Mouse (Mus musculus): ENCODE measurements around the gene Gatm. TPM values are rescaled to one million over a fixed set of nuclear protein-coding genes. Genes with fewer than 3 reads are reported as not detected.

The Gatm gene
- polyA plus RNA-seq, 1 experiment from 2014 or later, result 19.6 TPM

- Histone ChIP-seq H3K27me3 (no peaks in the 10 kb centered on the region), H3K4me2 (no peak overlapping the region), H3K9me3 (no peaks in the 10 kb centered on the region), H3K36me3 (no peaks in the 10 kb centered on the region), H3K4me1 (replicated peaks) (no peaks in the 10 kb centered on the region), H3K9ac (replicated peaks) (no peak overlapping the region), H3K4me3 (replicated peaks) (no peak overlapping the region), H3K27ac (no peak overlapping the region)
- ATAC-seq (ENCODE audit: insufficient number of reproducible peaks, insufficient read depth, low FRiP score, low TSS enrichment, low read depth), result no peak
- WGBS, result 25% methylated on average over 5 of the region's 5 CpGs
Measured at GRCm38 (mm10) chr2:122576295-122576694, 34.8 kb downstream of the Gatm start.

GRCm38 (mm10) chr2:122575470-122575869, 35.6 kb downstream of the Gatm start:
- Histone ChIP-seq H3K4me3 (replicated peaks) (no peak overlapping the region), H3K27ac (no peak overlapping the region), H3K36me3 (no peaks in the 10 kb centered on the region), H3K27me3 (no peaks in the 10 kb centered on the region), H3K4me1 (replicated peaks) (no peaks in the 10 kb centered on the region), H3K9me3 (no peaks in the 10 kb centered on the region), H3K4me2 (no peak overlapping the region), H3K9ac (replicated peaks) (no peak overlapping the region)
- ATAC-seq (ENCODE audit: insufficient number of reproducible peaks, insufficient read depth, low FRiP score, low TSS enrichment, low read depth), result no peak
- WGBS, result 81% methylated on average over 11 of the region's 11 CpGs

- Histone ChIP-seq H3K9me3 (no peaks in the 10 kb centered on the region), H3K9ac (replicated peaks) (no peak overlapping the region), H3K4me3 (replicated peaks) (no peak overlapping the region), H3K27ac (no peak overlapping the region), H3K4me2 (no peak overlapping the region), H3K27me3 (no peaks in the 10 kb centered on the region), H3K36me3 (no peaks in the 10 kb centered on the region), H3K4me1 (replicated peaks) (no peaks in the 10 kb centered on the region)
- no peak for ATAC-seq (ENCODE audit: insufficient number of reproducible peaks, insufficient read depth, low FRiP score, low TSS enrichment, low read depth)
- WGBS, result 79% methylated on average over 1 of the region's 1 CpGs
Measured at GRCm38 (mm10) chr2:122572438-122572837, 38.7 kb downstream of the Gatm start.

- WGBS, result 84% methylated on average over 4 of the region's 4 CpGs
- no peak overlapping the region for H3K27ac ChIP-seq
- H3K36me3 ChIP-seq, result no peaks in the 10 kb centered on the region
- H3K27me3 ChIP-seq, result no peaks in the 10 kb centered on the region
- H3K4me3 ChIP-seq (replicated peaks), result no peak overlapping the region
- no peaks in the 10 kb centered on the region for H3K4me1 ChIP-seq (replicated peaks)
- H3K4me2 ChIP-seq, result no peak overlapping the region
- ATAC-seq (ENCODE audit: insufficient number of reproducible peaks, insufficient read depth, low FRiP score, low TSS enrichment, low read depth), result no peak
- no peak overlapping the region for H3K9ac ChIP-seq (replicated peaks)
- no peaks in the 10 kb centered on the region for H3K9me3 ChIP-seq
Measured at GRCm38 (mm10) chr2:122571326-122571725, 39.8 kb downstream of the Gatm start.

GRCm38 (mm10) chr2:122570430-122570829, 40.7 kb downstream of the Gatm start:
- no peaks in the 10 kb centered on the region for H3K27me3 ChIP-seq
- no peaks in the 10 kb centered on the region for H3K36me3 ChIP-seq
- no peaks in the 10 kb centered on the region for H3K4me1 ChIP-seq (replicated peaks)
- no peak overlapping the region for H3K27ac ChIP-seq
- 74% methylated on average over 4 of the region's 4 CpGs for WGBS
- H3K9ac ChIP-seq (replicated peaks), result no peak overlapping the region
- no peak overlapping the region for H3K4me2 ChIP-seq
- H3K4me3 ChIP-seq (replicated peaks), result no peak overlapping the region
- no peaks in the 10 kb centered on the region for H3K9me3 ChIP-seq
- ATAC-seq (ENCODE audit: insufficient number of reproducible peaks, insufficient read depth, low FRiP score, low TSS enrichment, low read depth), result no peak

GRCm38 (mm10) chr2:122569439-122569838, 41.7 kb downstream of the Gatm start:
- 14% methylated on average over 3 of the region's 3 CpGs for WGBS
- no peak overlapping the region for H3K4me2 ChIP-seq
- no peak; the same call in 1 of the 2 replicates for ATAC-seq (ENCODE audit: insufficient number of reproducible peaks, insufficient read depth, low FRiP score, low TSS enrichment, low read depth)

GRCm38 (mm10) chr2:122562251-122562650, 48.9 kb downstream of the Gatm start:
- 90% methylated on average over 1 of the region's 1 CpGs for WGBS
- Histone ChIP-seq H3K36me3 (no peaks in the 10 kb centered on the region), H3K27ac (no peak overlapping the region), H3K9me3 (no peaks in the 10 kb centered on the region), H3K4me1 (replicated peaks) (no peaks in the 10 kb centered on the region), H3K27me3 (0 out of 2 replicates have a peak, but pooled peaks cover 4% of the 10 kb centered on the region), H3K4me2 (no peak overlapping the region), H3K9ac (replicated peaks) (no peak overlapping the region), H3K4me3 (replicated peaks) (no peak overlapping the region)
- no peak for ATAC-seq (ENCODE audit: insufficient number of reproducible peaks, insufficient read depth, low FRiP score, low TSS enrichment, low read depth)

More at GRCm38 (mm10) chr2:122569439-122569838, 41.7 kb downstream of the Gatm start:
- Histone ChIP-seq H3K4me3 (replicated peaks) (no peak overlapping the region), H3K4me1 (replicated peaks) (no peaks in the 10 kb centered on the region), H3K9ac (replicated peaks) (no peak overlapping the region), H3K36me3 (no peaks in the 10 kb centered on the region), H3K9me3 (no peaks in the 10 kb centered on the region), H3K27me3 (no peaks in the 10 kb centered on the region), H3K27ac (no peak overlapping the region)

GRCm38 (mm10) chr2:122561221-122561620, 49.9 kb downstream of the Gatm start:
- Histone ChIP-seq H3K9me3 (no peaks in the 10 kb centered on the region), H3K4me3 (replicated peaks) (no peak overlapping the region), H3K4me2 (no peak overlapping the region), H3K36me3 (no peaks in the 10 kb centered on the region), H3K9ac (replicated peaks) (no peak overlapping the region), H3K27me3 (0 out of 2 replicates have a peak, but pooled peaks cover 4% of the 10 kb centered on the region), H3K4me1 (replicated peaks) (no peaks in the 10 kb centered on the region), H3K27ac (no peak overlapping the region)
- no peak for ATAC-seq (ENCODE audit: insufficient number of reproducible peaks, insufficient read depth, low FRiP score, low TSS enrichment, low read depth)
- WGBS, result 88% methylated on average over 5 of the region's 5 CpGs

- no peak overlapping the region for H3K27ac ChIP-seq
- H3K4me3 ChIP-seq (replicated peaks), result no peak overlapping the region
- no peaks in the 10 kb centered on the region for H3K36me3 ChIP-seq
- no peaks in the 10 kb centered on the region for H3K9me3 ChIP-seq
- no peak overlapping the region for H3K4me2 ChIP-seq
- 0 out of 2 replicates have a peak, but pooled peaks cover 4% of the 10 kb centered on the region for H3K27me3 ChIP-seq
- no peak for ATAC-seq (ENCODE audit: insufficient number of reproducible peaks, insufficient read depth, low FRiP score, low TSS enrichment, low read depth)
- 40% methylated on average over 2 of the region's 2 CpGs for WGBS
- no peak overlapping the region for H3K9ac ChIP-seq (replicated peaks)
- H3K4me1 ChIP-seq (replicated peaks), result no peaks in the 10 kb centered on the region
Measured at GRCm38 (mm10) chr2:122558317-122558716, 52.8 kb downstream of the Gatm start.

MicroRNA genes within 50 kb of the gene (microRNA counts, 519-probe panel; counts per million panel counts)
- microRNA mmu-miR-147, result not detected

Small RNA genes within 50 kb of the gene (microRNA-seq; reads per million reads assigned to microRNA genes)
- 3.7 reads per million, percentile 12 among the genes with 10 or more reads in this experiment for gene Mir147

Other genes starting within 250 kb of the Gatm start
- gene Shf, start 242.1 kb downstream of the Gatm start, polyA plus RNA-seq (2016; fragmentation: Nextera tagmentation; extraction: Ambion mirVana), result 5.4 and 6.5 TPM in 2 replicates
- gene Slc28a2, start 184.8 kb downstream of the Gatm start, polyA plus RNA-seq (2016; fragmentation: Nextera tagmentation; extraction: Ambion mirVana), result not detected in 2 replicates
- gene Gm14085, start 126.4 kb downstream of the Gatm start, polyA plus RNA-seq (2016; fragmentation: Nextera tagmentation; extraction: Ambion mirVana), result not detected in 2 replicates
- 0.41 and 0.47 TPM in 2 replicates for gene AA467197, start 25.7 kb upstream of the Gatm start, polyA plus RNA-seq (2016; fragmentation: Nextera tagmentation; extraction: Ambion mirVana)
- gene Slc30a4, start 91.4 kb upstream of the Gatm start, polyA plus RNA-seq (2016; fragmentation: Nextera tagmentation; extraction: Ambion mirVana), result 11.1 and 12.4 TPM in 2 replicates
- gene Bloc1s6, start 127.2 kb upstream of the Gatm start, polyA plus RNA-seq (2016; fragmentation: Nextera tagmentation; extraction: Ambion mirVana), result 56.9 and 61.3 TPM in 2 replicates
- 3.2 and 3.4 TPM in 2 replicates for gene Sqor, start 153.9 kb upstream of the Gatm start, polyA plus RNA-seq (2016; fragmentation: Nextera tagmentation; extraction: Ambion mirVana)

Data from limb, embryonic 12.5 days (tissue).